Mouse (Mus musculus) kidney, adult 11 months (tissue): ENCODE data around the gene Rad9b.
"Not testable (repeated sequence)": the region's sequence is repeated elsewhere in the genome, so short reads cannot be mapped to it uniquely, and the experiment has no call there.

Source experiments
- DNase-seq: peaks from one replicate; pipeline ENCODE4 v3.0.0; 2022

Rad9b gene

DNA sequence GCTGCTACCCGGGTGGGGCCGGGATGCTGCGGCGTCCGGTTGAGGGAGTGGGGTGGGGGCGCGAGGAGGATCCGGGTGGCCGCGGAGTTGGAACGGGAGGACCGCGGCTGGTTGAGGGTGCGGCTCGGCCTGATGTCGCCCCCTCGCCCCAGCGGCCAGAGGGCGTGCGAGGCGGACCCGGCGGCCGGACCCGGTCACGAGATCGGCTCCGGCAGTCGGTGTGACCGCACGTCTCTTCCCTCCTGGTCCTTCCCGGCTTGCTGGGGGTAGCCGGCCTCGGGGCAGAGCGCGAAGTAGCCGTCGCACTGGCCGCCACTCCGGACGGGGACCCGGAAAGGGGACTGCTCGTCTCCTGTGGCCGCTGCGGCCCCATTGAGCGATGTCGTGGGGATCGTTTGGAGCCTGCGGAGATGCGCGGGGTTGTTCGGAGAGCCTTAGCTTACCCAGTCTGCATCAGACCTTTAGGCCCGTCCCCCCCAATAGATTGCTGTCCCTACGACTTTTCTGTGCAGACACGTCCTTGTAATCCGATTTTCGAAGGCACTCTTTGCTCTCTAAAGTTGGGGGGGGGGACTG lies 547 bp upstream of the Rad9b start:
- no peak for DNase-seq

DNA sequence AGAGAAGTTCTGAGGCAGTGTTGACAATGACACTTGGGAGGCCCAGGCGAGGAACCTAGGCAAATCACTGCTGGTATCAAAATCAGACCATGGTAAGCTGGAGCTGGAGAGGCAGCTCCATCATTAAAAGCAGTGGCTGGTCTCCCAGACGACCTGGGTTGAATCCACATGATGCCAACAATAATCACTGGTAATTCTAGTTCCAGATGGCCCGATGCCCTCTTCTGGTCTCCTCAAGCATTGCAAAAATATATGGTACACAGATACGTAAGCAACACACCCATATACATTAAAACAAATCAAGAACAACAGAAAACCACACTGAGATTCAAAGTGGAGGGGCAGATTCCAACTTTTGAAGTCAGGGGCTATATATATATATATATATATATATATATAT lies 8.3 kb downstream of the Rad9b start:
- DNase-seq = no peak

DNA sequence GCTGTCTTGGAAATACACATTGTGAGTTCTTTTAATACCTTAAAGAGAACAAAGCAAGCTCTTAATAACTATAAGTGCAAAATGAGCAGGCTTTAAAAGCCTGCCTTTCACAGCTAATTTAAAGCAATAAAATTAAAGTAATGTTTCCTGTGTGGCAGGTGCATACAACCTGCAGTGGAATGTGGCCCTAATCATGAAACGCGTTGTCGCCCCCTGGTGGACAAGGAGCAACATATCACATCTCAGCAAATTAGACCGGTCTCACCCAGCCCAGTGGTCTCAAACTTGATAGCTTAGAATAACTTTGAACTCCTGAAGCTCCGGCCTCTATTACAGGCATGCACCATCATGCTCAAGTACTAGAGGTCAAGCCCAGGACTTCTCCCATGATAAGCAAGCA lies 9.8 kb downstream of the Rad9b start:
- peak; percentile 34 for DNase-seq

DNA sequence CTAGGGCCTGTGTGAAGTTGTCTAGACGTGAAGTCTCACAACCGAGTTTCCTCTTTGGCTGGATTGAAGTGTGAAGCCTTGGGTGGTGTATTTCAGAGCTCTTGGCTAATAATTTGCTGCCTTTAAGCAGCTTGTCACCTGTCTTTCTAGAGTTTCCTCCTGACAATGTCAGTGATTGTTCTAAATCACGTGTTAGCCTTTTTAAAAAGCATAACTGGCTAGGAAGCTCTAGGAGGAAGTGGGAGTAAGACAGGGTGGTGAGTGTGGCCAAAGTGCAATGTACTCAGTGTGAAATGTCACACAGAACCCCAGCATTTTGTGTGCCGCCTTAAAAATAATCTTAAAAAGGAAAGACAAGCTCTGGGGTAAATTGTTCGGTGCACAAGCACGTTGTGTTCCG lies 10.3 kb downstream of the Rad9b start:
- no peak for DNase-seq

DNA sequence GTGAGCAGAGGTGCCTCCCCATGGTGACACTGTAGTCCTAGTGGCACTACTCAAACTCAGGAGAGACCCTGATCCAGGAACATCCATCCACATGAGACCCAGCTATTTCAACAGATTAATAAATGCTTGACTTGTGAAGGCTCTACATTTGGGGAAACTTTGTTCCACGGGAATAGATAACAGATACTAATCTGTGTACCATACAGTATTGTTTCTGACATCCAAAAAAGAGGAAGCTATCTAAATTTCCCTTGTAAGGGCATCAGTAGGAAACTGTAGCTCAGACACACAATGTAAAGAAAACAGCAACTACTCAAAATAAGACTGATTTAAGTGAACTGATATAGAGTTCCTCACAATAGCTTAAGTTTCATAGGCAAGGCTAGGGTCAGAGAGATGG lies 11.2 kb downstream of the Rad9b start:
- no peak for DNase-seq

DNA sequence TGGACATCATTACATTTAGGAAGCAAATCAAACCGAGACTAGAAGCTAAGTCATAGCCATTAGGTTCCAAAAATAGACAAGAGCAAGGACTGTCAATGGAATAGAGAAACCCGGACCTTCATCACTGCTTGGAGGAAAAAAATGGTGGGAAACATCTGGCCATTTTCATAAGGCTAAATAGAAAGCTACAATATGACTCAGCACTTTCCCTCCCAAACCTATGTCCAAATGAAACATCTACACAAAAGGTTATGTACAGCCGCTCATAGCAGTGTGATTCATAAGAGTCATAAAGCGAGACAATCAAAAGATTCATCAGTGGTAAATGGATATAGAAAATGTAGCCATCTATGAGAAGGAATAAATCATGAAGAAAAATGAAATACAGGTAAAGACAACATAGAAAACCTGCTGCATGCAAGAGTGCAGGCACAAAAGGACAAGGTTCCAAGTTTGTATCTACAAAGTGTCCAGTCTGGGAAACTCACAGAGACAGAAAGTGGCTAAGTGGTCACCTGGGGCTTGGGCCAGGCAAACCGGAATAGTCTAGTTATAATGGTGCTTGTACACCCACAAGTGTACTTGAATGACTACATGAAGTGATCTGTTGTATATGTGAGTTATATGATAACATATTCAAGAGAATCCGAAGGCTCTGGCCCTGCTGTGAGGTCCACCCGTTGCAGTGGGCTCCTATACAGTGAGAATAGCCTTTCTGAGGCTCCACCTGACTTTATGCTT lies 17.3 kb downstream of the Rad9b start:
- DNase-seq = no peak

DNA sequence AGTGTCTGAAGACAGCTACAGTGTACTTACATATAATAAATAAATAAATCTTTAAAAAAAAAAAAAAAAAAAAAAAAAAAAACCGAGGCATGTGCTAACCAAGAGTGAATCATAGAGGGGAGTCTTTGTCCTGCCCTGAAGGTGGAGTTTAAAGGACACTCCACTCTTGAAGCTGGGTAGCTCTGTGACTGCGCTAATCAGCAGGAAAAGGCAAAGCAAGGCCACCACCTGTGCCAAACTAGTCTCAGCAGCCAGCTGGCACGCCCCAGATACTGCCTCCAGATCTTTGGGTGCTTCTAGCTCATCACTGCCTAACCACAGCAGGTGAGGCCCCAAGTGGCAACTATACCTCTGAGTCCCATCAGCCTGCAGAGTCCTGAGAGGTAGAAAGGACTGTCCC lies 19.4 kb downstream of the Rad9b start:
- DNase-seq = no peak

DNA sequence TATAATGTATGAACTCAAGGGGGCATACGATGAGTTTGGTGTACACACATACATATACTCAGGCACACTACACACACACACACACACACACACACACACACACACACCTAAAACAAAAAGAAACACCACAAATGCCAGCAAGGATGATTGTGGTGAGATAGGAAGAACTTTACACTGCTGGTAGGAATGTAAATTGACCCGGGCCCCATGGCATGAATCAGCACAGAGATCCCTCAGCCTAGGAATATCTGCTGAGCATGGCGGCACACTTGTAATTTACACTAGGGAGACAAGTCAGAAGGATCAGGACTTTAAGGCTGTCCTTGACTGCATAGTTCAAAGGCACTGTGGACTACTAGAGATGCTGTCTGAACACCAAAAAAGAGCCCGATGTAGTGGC lies 23.8 kb downstream of the Rad9b start:
- DNase-seq = no peak

DNA sequence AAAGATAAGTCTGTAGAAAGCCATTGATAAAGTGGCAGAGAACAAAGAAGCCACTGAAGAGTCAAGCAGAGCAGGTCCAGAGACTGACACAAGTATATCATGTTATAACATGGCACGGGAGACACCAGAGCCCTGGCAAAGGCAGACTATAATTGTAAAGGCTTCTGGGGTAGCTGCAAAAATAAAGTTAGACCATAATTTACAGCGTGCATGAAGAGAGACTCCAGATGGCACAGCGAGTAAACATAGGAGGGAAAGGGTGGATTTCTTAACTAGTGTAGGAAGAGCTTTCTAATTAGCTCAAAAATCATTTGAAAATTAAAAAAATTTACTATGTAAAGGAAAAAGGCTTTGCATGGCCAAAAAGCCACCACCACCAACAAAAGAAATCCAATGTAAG lies 26.8 kb downstream of the Rad9b start:
- DNase-seq = no peak

DNA sequence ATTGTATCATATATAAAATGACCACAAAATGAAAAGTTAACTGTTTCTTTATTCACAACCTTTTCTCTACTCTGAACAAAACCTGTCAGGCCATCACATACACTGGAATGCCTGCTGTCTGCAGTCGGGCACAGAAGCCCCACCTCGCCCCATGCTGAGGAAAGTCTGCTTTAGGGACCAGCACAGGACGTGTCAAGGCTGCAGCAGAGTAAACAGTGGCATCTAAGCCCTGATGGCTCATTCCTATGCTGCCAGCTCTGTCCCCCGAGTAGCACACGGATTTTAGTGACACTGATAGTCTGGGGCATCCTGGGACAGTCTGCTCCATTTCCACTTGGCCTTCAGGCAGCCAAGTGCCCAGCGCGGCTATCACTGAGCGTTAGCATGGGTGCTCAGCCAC lies 28.6 kb downstream of the Rad9b start:
- no peak for DNase-seq

DNA sequence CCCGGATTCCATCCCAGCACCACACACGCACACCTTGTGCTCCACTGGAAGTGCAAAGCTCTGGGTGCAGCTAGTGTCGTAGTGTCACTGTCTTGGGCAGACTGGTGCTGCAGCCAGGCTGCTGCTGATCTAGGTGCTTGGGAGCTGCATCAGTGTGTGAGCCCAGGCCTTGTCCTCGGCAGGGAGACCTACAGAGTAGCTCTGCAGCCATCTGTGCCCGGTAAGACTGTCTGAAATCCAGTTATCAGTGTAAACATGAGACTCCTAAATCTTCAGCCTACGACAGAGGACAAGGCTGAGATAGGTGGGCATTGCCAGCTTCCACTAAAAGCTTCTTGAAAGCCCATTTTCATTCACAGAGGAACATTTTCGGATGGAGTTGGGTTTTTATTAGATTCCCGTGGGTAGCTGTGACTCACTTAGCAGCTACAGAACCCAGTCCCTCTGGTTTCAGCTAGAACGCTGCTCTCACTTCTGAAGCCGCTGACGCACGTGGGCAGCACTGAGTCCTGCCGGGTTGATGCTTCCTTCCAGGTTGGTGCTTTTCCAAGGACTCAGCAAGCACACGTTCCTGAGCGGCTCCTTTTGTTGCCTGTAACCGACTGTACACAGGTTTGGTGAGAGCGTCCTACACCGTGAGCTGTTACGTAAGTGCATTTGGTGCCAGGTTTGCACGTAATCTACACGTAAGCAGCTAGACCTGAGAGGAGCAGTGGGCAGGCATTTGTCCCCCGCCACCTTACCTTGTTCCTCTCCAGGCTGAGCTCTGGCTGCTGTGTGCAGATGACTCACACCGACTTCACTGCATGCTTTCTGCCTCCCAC lies 29.2 kb downstream of the Rad9b start:
- DNase-seq = no peak

DNA sequence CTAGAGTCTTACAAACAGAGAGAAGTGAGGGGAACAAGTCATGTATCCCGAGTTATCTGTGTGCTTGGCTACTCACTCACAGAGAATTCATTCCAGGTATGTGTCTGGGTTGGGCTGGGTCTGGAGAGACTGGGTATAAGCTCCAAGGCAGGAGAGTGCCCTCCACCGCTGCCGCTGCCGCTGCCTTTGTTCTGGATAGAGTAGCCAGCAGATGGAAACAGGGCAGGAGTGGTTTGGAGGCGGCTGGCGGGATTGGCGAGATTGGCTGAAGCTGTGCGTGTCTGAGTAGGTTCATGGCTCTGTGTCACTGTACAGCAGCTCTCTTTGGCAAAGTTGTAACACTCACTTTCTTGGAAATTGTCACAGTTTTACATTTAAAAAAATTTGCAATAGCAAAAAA lies 30.5 kb downstream of the Rad9b start:
- DNase-seq = no peak

DNA sequence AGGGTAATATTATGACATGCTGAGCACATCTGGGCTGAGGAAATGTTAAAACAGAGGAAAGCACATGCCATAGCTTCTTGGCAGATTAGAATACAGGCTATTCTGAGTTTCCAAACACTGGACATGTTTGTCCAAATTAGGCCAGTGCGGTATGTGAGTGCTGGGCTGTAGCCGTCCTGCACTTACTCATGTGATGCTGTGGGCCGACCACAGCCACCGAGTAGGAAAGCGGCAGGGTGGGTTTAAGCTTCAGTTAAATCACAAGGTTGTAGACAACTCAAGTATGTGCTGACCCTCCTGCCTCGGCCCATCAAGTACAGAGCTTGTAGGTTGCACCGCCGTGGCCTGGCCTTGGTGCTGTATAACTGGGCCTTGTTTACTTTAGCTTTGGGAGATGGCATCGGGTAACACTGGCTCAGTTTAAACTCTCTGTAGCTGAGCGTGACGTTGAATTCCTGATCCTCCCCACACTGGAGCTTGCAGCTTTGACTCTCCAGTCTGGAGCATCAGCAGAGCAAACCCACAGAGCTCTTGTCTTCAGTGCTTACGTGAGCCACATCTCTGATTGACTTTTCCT lies 33.7 kb downstream of the Rad9b start:
- DNase-seq = no peak

DNA sequence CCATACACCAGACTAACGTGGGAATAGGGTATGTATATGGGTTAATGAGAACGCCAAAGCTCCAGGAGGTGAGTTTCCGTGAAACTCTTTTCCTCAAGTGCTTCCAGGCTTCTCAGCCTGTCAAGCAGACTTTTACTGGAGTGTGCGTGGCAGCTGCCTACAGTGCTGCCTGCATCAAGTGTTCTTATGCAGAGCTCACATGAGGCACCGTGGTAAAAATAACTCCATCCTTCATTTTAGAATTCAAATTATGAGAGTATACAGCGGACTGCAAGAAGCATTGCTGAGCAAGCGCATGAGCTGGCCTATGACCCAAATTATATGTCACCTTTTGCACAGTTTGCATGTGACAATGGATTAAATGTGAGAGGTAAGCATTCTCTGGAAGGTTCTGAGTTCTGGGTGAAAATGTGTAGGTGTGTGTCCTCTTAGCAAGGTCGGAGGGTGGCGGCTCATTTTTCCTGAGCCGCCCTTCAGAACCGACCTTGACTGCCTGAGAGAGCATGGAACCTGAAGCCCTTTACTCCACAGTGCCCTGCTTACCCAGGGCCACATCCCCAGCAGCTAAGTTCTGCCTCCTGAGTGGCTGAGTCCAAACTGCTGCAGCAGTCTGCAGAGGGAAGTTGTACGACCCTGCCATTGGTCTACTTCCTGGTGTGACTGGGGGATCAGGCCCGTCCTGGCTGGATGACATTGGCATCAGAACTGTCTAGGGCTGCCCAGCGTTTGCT lies 34.4 kb downstream of the Rad9b start:
- peak; percentile 61 for DNase-seq

DNA sequence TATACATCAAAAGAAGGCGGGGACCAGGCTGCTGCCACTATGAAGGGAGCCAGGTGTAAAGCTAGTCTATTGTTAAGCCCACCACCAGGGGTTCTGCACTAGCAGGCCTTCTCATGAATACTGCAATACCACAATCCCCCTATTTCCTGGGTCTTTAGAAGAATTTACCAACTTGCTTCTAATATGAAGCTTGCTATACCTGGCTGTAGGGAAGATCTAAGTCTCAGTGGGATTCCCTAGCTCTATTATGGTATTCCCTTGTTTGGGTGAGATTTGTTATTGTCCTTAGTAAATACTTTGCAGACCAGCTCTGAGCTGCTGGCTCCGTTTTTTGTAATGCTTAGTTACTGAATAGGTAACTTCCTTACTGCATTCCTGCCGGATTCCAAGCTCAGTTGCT lies 35.1 kb downstream of the Rad9b start:
- not testable (repeated sequence) for DNase-seq

DNA sequence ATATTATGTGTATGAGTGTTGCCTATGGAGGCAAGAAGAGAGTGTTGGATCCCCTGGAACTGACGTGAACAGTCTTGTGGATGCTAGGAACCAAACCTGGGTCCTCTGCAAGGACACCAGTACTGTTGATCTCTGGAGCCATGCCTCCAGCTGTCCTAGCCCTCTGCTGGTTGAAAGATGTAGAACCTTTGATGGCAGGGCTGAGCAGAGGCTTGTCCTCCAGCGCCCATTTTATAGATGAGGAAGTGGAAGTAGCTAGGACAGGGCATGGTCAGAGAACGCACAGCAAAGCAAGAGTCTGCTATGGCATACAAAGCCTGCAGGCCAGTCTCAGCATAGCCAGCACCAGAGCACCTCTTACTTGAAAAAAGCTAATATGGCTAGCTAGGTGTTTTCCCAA lies 35.9 kb downstream of the Rad9b start:
- no peak for DNase-seq

DNA sequence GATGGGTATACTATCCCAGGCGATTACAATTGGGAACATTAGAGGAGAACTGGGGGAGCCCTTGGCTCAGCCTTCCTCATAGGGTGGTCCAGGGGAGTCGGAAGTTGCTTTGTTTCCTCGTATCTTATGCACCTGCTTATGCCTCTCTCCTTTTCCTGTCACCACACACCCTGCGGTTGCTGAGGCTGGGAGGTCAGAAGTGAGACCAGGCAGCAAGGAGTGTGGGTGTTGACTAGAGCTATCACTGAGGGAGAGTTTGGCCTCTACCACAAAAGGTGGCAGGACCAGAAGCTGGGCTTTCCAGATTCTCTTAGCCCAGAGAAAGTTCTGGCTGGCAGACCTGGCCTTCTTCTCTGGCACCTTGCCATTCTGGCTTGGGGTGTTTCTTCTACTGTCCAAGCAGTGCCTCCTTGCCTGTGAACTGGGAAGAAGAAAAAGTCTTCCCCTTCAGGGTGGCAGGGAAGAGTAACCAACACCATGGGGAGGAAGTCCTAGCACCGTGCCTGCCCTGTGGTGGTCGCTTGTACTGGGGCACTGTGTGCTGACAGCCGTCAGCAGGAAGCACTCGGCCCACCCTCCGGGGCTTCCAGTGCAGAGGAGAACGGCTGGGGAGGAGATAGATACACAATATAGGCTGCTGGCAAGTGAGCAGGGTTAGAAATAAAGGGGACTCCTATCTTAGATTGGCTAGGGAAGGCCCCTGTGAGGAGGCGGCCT lies 36.5 kb downstream of the Rad9b start:
- DNase-seq = no peak

DNA sequence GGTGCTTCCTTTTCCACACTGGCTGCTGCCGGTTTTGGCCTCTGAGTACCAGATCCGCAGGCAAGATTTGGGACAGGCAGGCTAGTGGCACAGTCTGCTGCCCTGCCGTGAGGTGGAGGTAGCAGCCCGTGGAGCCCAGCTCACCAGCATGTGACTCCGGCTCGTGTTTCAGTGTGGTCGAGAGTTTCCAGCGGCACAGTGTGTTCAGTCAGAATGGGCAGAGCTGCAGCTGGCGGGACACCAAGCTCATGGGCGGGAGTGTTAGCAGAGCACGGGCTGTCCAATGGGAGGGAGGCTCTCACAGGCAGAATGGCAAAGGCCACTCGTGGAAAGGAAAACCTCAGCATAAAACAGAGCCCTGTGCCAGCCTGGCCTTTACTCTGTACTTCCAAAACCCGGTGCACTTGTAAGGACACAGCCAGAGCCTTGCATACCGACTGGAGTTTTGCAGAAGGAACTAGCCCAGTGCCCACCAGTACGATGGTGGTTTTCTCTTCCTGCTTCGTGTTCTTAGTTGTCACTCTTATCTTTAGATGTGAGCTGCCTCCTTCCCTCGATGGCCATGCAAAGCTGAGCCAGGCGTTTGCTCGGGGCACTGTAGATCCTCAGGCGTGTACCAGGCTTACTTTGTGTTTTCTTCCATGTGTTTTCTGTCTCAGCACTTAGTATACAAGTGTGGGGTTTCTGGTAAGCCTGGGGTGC lies 38.9 kb downstream of the Rad9b start:
- peak; percentile 99 for DNase-seq

DNA sequence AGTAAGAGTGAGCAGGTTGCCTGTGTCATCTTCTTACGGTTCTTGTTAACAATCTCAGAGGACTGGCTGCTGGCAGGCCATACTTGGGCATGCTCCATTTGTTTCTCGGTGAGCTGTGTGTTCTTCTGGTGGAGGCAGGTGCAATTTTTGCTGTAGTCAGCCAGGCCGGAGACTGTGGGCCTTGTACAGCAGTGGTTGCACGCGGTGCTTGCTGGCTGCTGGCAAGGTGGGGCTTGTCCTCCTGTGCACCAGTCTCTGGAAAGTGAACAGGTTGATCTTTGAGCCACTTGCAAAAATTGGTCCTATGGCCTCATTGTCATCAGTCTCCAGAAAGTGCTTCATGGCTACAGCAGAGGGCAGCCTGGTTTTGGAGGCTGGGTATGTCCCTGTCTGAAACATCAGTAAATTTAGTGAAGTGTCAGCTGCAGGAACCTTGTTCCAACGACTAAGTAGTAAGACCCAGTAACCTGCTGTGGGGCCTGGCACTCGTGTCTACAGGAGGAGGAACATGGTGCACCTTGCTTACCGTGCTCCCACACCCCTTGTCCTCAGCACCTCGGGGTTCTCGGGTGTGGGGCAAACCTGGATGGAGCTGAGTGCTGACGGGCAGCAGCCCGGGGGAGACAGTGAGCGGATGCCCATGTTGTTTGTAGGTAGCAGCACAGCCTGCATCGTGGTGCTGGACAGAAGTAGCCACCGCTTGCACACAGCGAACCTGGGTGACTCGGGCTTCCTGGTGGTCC lies 40.9 kb downstream of the Rad9b start:
- peak; percentile 62 for DNase-seq

DNA sequence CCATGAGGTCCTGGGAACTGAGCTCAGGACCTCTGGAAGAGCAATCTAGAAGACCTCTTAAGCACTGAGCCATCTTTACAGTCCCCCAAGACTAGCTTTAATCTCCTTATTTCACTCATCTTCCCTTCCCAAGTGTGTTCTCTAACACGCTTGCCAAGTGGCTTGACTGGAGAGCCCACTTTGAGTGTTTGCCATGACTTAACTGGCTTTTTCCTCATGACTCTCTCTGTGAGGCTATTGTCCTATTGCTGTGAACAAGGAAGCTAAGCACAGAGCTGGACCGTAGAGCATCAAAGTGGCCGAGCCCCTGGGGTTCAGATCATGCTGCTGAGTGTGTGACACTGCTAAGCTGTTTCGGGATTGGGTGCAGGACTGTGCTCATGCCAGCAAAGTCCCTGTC lies 41.7 kb downstream of the Rad9b start:
- no peak for DNase-seq

DNA sequence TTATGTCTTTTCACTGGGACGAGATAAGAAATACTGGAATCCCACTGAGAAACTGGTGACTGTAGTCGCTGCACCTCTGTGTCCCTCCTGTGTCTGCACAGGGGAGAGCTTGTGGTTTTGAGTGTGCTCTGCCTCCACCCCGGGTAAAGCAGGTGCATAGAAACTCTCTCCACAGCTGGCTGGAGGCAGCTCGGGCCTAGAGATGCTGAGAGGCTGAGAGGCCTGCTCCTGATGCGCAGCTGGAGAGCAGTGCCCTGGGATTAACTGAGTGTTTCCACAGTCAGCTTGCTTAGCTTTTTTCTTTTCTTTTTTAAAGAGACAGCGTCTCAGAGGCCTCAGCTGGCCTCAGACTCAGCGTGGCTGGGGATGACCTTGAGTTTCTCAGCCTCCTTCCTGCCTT lies 42.3 kb downstream of the Rad9b start:
- no peak for DNase-seq
